Mouse (Mus musculus) gastrocnemius, postnatal 14 days (tissue): Measurements from ENCODE around the gene Cmtm6. TPM values are rescaled to one million over a fixed set of nuclear protein-coding genes. Genes with fewer than 3 reads are reported as not detected.
A peak's percentile ranks its signal among the peaks of the same experiment; 100 is the strongest.

Source experiments
- DNase-seq: peaks from one replicate; pipeline ENCODE4 v3.0.0; 2021; ENCODE audit warnings: mixed read lengths
- intact Hi-C: fragments of 180-260 bp; cut with DNase I; formaldehyde crosslinking; loops from one replicate; pipeline ENCODE4 v1.15.1; 2025; ENCODE audit warnings: low total_unique reads
- total RNA-seq, 2 experiments: library from RNA; stranded (reverse); gene quantifications; 2 replicates each; pipeline ENCODE4 v1.2.3; 2021

Cmtm6 gene
- total RNA-seq, 2 experiments from 2014 or later, result 11.2 to 14.2 TPM

DNA sequence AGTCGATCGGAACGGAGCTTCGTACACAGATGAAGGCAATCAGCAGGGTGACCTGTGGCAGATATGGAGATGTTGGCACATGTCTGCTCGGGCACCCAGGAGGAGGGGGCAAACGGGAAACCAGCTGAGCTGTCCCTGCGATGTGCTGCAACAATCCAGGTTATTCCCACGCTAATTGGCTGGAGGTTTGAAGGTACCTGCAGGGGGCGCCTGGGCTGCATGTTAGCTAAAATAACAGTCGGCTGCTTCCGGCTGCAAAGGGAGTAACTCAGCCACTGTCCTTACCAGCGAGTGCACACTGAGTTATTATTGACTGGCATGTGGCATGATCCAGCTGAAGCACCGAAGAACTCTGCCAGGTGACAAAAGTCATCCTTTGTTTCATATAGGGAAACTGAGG lies 32.4 kb downstream of the Cmtm6 start:
- DNase-seq, result peak; percentile 43

DNA sequence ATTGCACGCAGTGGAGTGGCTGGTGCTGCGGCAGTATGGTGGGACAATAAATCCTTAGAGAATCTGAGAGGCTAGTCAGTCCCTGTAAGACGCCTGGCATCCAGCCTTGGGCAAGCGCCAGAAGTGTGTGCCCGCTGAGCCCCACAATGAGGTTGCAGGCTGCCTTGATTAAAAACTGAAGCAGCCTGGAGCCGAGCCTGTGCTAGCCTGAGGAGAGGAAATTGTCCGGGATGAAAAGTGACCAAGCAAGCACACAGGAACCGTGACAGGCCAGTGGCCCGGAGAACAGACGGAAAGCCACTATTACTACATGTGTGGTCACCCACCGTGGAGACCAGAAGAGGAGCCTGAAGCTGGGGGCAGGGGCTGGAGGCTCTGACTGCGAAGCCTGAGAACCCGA lies 36.1 kb downstream of the Cmtm6 start:
- peak; percentile 45 for DNase-seq
- intact Hi-C loops, result no loop called here

More for the DNA sequence above, 32.4 kb downstream of the Cmtm6 start:
- intact Hi-C loops, result no loop called here

DNA sequence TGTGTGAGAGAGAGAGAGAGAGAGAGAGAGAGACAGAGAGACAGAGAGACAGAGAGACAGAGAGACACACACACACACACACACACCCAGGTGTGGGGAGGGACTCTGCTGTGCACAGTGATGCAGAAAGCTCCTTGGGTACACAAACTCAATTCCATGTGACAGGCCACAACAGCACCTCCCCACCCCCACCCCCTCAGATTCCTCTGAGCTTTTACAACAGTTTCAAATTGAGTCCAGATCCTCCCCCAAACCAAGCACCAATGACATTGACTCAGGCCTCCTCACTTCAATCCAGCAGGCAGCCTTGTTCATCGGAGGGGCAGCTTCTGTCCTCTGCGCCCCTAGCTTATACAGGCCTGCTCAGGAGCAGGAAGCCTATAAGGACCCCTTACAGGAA lies 36.6 kb downstream of the Cmtm6 start:
- intact Hi-C loops, result no loop called here
- DNase-seq, result no peak

DNA sequence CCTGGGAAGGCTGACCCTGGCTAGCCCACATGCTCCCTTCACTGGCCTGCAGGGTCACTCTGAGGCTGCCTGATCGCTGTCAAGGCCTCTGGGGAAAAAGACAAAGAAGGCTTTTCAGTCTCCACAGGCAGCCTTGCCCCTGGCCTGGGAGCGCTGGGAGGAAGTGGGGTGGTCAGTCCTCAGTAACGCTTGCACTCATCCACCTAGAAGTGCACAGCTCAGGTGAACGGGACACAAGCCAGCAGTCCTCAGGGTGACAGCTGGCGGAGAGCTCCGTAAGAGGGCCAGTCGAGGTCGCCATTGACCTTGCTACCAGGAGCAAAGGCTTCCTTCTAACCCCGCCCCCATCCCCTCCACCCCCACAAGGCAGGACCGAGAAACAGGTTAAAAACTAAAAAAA lies 37.1 kb downstream of the Cmtm6 start:
- DNase-seq, result no peak
- intact Hi-C loops, result no loop called here

DNA sequence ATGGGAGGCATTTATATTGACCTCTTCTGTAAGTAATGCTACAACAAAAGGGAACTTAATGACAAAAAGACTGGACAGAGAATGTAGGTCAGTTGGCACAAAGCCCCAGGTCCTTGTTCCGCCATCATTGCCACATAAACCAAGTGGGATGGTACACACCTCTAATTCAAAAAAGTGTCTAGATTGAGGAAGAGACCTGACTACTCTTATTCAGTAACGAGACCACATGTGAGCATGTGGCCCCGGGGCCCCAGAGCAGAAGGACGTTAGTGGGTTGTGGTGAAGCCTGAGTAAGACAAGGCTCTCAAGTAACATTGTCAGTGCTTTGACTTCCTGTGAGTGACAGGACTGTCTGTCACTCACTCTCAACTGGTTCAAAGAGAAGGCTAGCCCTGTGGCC lies 39.3 kb downstream of the Cmtm6 start:
- intact Hi-C loops, result no loop called here

DNA sequence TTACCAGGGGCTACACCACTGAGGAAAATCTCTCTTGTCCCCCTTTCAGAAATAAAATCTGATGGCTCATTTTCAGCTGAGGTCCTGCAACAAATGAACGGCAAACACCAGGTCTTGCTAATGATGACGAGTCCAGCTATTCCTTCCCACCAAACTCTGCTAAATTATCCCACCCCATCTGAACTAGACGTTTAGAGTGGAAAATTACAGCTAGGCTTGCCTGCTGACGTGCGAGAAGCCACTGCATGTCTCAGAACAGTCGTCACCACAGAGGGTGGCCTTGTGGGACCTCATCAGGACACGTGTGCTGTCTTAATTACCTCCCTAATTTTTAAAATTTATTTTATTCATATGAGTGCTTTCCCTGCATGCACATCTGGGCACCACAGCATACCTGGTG lies 40.6 kb downstream of the Cmtm6 start:
- no peak for DNase-seq
- intact Hi-C loops, result no loop called here

More for the DNA sequence above, 39.3 kb downstream of the Cmtm6 start:
- DNase-seq, result no peak

DNA sequence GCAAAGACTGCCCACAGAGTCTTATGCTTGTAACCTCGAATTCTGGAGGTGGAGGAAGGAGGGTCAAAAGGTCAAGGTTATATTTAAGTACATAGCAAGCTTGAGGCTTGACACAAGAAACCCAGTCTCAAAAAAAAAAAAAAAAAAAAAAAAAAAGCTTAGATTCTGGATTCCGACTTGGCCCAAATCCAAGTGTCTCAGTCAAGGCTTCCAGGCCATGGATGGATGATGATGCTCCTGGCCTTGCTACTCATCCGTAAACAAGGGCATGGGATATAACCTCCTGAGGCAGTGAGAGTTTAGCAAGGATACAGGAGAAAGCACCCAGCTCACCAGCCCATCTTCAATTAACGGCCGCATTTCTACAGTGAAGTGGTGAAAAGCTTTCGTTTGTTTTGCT lies 43.7 kb downstream of the Cmtm6 start:
- intact Hi-C loops, result no loop called here
- no peak for DNase-seq

DNA sequence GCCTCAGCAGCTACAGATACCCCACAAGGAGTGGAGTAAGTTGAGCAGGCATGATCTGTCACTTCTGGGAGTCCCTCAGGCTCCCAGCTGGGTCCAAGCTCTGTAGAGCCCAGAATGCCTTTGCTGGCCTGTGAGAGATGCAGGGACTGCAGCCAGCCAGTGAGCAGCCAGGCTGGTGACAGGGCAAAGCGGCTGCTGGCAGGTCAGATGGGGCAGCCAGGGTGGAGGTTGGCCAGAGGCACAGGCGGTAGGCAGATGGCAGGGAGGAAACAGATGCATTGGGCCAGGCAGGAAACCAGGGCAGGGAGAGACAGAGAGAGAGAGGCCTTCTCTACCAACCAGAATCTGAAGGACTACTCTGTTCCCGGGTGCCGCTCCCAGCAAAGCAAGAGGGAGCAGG lies 44.4 kb downstream of the Cmtm6 start:
- intact Hi-C loops, result no loop called here
- DNase-seq, result peak; percentile 84

DNA sequence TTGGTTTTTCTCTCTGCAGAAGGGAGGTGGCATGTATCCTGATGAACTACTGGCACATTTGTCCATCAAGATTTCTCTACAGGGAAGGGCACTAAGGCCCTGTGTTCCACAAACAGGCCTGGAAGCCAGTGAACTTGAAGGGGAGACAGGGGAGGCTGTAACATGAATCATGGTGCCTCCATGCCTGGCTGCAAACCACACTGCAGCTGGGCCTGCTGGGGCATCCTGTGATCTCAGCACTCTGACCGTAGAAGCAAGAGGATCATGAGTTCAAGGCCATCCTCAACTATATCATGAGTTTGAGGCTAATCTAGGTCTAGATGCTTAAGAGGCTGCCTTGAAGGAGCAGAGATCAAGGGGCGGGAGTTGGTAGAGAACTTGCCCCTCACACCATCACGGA lies 45.4 kb downstream of the Cmtm6 start:
- intact Hi-C loops, result no loop called here
- DNase-seq, result no peak

DNA sequence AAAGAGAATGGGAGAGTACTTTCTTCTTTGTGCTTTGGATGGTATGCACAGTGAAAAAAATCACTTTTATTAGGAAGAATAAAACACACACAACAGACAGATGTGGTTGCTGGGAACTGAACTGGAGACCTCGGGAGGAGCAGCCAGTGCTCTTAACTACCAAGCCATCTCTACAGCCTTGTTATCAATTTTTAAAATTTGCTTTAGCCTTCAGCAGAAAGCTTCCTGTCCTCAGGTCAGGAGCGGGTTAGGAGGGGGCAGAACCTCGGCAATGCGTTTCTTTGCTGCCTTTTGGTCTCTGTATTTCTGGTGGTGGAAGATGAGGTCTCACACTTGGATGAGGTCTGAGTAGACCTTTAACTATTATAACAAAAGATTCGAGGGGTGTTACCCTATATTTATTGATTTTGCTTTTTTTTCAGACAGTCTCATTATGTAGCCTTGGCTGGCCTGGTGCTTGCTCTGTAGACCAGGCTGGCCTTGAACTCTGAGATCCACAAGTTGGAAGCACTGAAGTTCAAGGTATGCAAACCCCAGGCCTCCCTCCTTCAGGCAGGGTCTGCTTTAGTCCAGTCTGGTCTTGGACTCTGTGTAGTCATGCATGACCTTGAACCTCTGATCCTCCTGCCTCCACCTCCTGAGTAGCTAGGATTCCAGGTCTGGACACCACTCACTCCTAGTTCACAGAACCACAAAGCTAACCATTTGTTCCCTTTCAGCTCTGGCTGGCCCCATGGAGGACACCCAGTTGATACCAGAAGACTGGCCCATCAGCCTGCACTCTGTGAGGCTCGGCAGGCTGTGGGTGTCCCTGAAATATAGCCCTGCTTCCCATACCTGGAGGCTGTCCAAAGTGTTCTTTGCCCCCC lies 46.5 kb downstream of the Cmtm6 start:
- intact Hi-C loops, result no loop called here
- no peak for DNase-seq

DNA sequence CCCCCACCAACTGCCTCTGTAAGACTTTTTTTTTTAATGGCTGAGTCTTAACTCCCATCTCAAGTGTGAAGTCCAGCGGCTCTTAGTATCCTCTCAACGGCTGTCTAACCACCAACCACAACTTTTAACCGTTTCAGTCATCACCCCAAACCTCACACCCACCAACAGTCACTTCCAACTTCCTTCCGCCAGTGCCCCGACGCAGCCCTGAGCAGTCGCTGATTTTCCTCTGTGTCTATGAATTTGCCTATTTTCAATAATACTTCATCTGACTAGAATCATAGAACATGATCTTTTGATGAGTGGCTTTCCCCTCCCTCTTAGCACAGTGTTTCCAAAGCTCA lies 47.1 kb downstream of the Cmtm6 start:
- DNase-seq, result no peak
- intact Hi-C loops, result no loop called here

DNA sequence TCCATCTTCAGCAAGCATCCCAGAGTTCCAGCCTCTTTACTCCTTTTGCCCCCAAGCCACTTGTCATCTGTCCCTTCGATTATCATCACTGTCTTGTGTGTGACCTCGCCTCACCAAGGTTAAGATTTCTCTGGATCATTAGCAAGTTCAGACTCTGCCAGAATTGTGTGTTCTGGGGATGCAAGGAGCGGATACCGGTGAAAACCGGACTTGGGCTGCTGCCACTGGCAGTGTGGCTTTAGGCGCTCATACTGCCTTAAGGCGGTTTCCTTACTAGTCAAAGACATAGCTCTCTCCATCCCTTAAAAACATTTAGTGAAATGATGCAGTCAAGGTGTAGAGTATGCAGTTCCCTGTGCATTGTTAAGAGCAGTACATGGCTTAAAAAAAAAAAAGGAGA lies 48.0 kb downstream of the Cmtm6 start:
- intact Hi-C loops, result no loop called here
- no peak for DNase-seq

DNA sequence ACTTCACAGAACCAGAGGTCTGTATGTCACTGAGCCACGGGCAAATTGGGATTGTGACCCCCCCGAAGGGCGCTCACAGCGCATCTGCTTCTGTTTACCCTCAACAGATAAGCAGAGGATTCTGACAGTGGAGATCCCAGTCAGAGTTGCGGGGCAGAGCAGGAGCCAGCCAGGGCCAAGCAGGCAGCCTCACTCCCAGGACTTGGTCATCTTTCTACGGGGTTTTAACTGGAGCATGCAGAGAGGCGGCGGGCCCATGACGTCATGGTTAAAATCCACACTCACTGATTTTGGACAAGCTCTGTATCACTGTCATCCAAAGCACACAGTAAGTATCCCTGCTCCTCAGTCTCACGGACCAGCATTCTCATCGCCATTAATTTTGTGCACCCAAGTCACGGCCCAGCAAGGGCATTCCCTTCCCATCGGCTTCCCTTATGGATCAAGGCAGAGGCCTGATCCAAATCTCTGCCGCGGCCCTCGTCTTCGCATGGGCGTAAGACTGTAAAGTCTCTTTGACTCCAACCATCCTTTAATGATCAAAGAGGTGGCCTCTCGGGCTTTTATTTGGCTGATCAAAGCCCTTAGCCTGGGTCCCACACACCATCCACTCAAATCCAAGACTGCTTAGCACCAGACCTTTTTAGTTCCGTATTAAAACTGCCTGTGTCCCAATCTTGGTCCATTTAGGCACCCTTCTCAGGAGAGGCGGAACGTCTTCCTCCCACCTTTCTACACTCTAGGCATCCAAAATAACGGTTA lies 49.2 kb downstream of the Cmtm6 start:
- intact Hi-C loops, result no loop called here
- DNase-seq, result no peak

DNA sequence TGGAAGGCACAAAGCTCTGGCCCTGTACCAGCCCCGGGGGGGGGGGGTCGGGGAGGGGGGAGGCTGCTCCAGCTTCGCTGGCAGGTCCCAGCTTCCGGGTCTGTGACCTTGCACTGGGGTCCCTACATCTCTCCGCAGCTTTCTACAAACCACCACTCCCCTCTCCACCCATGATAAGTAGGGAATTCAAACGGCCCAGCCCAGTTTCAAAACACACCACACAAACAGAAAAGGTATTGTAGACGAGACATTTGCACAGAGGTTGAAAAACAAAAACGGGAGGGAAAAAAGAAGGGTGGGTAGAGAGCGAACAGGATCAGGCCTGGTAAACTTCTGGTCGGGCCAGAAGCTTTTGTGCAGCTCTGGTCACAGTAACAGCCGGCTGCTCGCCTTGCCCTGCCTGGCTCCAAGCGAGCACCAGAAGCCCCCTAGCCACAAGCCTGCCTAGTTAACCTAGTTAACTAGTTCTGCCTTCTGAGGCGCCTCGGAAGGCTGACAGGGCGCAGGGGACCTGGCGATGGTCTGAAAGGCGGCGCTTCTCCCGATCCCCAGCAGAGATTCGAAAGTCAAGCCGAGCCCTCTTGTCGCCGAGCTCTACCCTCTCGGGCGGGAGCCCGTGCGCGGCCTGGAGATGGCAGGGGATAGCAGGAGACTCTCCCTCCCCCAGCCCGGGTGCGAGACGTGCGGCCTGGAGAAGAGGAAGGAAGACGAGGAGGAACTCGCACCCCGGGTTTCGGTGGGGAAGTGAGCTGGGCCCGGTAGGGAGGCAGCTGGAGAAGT lies 50.0 kb downstream of the Cmtm6 start:
- intact Hi-C loops, result no loop called here
- DNase-seq, result peak; percentile 68

DNA sequence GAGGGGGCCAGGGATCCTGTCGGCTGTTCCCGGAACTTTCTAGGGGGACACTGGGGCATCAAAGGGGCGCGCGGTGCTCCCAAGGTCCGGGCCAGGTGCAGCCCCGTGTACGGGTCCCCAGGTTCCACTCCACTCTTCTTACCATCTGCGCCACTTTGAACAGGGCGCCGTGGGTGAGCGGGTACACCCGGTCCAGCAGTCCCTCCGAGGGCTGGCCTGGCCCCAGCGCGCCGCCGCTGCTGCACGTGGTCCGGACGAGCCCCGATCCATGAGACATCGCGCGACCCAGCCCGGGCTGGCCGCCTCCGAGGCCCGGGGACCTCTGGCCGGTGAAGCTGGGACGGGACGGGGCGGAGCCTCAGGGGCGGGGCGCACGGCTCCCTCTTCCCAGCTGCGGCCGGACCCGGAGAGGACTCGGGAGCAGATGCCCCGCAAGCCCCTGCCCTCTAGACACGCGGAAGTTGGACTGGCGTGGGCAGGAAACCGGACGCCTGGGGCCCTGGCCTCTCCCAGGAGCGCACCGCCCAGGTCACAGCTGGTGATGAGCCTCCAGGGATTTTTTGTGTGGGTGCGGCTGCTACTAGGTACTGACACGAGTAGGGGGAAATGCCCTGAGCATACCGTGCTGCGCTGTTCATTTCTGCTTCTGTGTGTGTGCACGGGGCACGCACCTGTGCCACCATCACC lies 50.8 kb downstream of the Cmtm6 start, which contains the start of gene Cmtm7:
Gene Cmtm7 (minus strand): TSS at position 331 of the 687 bp plus-strand sequence.
- intact Hi-C loops, result no loop called here

DNA sequence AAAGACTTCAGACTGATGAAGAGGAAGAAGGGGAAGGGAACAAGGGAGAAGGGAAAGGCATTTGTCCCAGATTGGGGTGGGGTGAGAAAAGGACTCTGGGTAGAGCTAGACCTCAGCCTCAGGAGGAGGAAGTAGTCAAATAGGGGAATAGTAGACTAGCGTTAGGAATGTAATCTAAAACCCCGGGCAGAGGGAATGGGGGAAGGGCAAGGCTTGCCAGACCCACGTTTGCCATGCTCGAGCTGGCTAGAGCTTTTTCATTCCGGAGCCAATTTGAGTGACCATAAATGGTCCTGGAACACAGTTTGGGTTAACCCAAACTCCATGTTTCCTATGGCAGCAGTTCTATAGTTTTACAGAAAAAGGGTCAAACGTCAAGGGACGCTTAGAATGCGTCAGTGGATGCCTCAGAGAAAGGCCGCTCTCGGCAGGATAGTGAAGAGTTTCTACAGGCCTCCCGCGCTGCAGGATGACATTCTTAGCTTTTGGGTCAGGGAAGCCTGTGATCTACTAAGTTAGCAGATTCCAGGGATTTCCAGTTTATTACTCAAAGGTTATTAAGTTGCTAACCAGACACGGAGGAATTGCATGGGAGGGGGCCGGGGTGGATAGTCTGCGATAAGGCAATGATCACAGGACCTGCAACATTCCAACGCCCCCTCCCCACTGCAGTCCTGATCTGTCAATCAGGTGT lies 54.7 kb downstream of the Cmtm6 start:
- intact Hi-C loops, result no loop called here
- DNase-seq, result no peak

More for the DNA sequence above, 50.8 kb downstream of the Cmtm6 start, which contains the start of gene Cmtm7:
- peak; percentile 85 for DNase-seq

DNA sequence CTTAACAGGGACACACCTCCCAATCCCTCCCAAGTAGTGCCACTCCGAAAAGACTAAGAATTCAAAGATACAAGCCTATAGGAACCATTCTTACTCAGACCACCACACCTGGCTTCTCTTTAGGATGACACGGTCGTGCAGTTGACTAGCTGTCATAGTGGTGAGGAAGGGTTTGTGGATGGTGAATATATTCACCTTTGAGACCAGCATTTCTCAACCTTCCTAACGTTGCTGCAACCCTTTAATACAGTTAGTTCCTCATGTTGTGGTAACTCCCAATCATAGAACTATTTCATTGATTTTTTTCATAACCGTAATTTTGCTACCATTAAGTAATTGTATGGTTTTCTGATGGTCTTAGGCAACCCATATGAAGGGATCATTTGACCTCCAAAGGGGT lies 56.2 kb downstream of the Cmtm6 start:
- DNase-seq, result no peak
- intact Hi-C loops, result no loop called here

DNA sequence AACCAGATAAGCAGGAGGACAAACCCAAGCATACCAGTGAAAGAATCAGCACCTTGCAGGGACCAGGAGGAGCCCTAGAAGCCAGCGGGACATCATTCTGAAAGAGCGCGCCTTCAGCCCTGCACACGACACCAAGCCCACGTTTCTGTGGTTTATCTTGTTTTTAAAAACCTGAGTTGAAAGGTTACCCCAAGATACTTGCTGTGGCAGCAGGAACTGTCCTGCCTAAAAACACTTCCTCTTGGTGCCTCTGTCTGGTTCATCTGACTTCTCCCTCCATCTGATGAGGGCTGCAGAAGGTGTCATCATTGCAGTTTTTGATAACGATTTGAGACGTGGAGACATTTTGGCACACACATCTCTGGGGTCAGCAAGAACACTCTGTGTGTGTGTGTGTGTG lies 56.8 kb downstream of the Cmtm6 start:
- intact Hi-C loops, result no loop called here
- DNase-seq, result no peak

DNA sequence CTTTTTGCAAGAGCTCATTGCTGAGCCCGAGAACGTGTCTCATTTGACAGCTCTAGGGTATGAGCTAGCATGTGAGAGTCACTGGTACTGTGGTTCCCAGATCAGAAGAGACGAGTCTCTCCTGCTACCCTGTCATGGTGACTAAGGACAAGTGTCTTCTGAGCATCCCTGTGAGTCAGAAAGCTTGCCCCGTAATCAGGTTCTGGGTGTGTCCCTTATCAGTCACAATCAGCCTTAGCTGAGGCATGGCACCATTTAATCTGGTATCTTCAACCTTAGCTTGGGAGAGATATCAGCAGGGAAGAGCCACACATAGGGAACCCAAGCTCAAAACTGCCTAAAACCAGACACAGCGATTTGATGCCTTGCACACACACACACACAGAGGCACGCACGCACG lies 57.8 kb downstream of the Cmtm6 start:
- intact Hi-C loops, result no loop called here
- DNase-seq, result no peak
